Mouse (Mus musculus) lung, postnatal 0 days (tissue): ENCODE measurements around the gene Sncb. TPM values are rescaled to one million over a fixed set of nuclear protein-coding genes. Genes with fewer than 3 reads are reported as not detected.

ENCODE experiments used
- ATAC-seq: fragments of 200-750 bp; cut with Nextera tagmentation; 2 replicates; pipeline ENCODE4 v1.8.0; 2017; ENCODE audit warnings: moderate library complexity
- DNase-seq: peaks from one replicate; pipeline ENCODE4 v3.0.0-alpha.2; 2016; ENCODE audit warnings: low spot score
- H3K27ac ChIP-seq: fragments of 300-500 bp; sonication (generic); 2 replicates; pipeline ENCODE4 v1.5.1; 2014; ENCODE audit warnings: antibody characterized with exemption, mild to moderate bottlenecking, low read length, mixed read lengths
- H3K27me3 ChIP-seq: fragments of 300-500 bp; sonication (generic); replicated peaks from 2 replicates; pipeline ENCODE4 v1.6.1; 2014; ENCODE audit warnings: low read length, mixed read lengths; ENCODE audit not compliant: insufficient read depth
- H3K36me3 ChIP-seq: fragments of 300-500 bp; sonication (generic); 2 replicates; pipeline ENCODE4 v1.6.1; 2014; ENCODE audit warnings: low read length, mixed read lengths; ENCODE audit not compliant: insufficient read depth
- H3K4me1 ChIP-seq: fragments of 300-500 bp; sonication (generic); 2 replicates; pipeline ENCODE4 v1.6.1; 2014; ENCODE audit warnings: antibody characterized with exemption, low read depth, low read length, mixed read lengths; ENCODE audit not compliant: insufficient read depth
- H3K4me2 ChIP-seq: fragments of 300-500 bp; sonication (generic); replicated peaks from 2 replicates; pipeline ENCODE4 v1.6.1; 2014; ENCODE audit warnings: low read depth, mild to moderate bottlenecking, low read length, moderate library complexity, mixed read lengths
- H3K4me3 ChIP-seq: fragments of 300-500 bp; sonication (generic); 2 replicates; pipeline ENCODE4 v1.5.1; 2014; ENCODE audit warnings: low read depth, low read length
- H3K9ac ChIP-seq: fragments of 300-500 bp; sonication (generic); replicated peaks from 2 replicates; pipeline ENCODE4 v1.6.1; 2014; ENCODE audit warnings: low read depth, mild to moderate bottlenecking
- H3K9me3 ChIP-seq: fragments of 300-500 bp; sonication (generic); 2 replicates; pipeline ENCODE4 v1.6.1; 2016; ENCODE audit warnings: low read length, mixed read lengths
- CTCF ChIP-seq: IDR thresholded peaks from 2 replicates; pipeline ENCODE4 v1.5.1; 2016; ENCODE audit warnings: antibody characterized with exemption, mild to moderate bottlenecking
- EP300 ChIP-seq: IDR thresholded peaks from 2 replicates; pipeline ENCODE4 v1.6.1; 2016; ENCODE audit warnings: antibody characterized with exemption, mild to moderate bottlenecking, control low read depth
- WGBS: fragments of 180-500 bp; shearing (Covaris S2); extraction: QIAGEN DNeasy Blood & Tissue Kit; methylation state at CpG from one replicate; pipeline ENCODE4 v1.1.7; 2014; 5-methylcytosine and 5-hydroxymethylcytosine counted together
- polyA plus RNA-seq: library from polyadenylated mRNA; unstranded; fragments of >200 nt; fragmentation: Nextera tagmentation; extraction: Ambion mirVana; gene quantifications from 2 replicates; pipeline ENCODE4 v1.2.1, GENCODE M21; 2015

Gene Sncb
- polyA plus RNA-seq, 1 experiment from 2014 or later = not detected

DNA sequence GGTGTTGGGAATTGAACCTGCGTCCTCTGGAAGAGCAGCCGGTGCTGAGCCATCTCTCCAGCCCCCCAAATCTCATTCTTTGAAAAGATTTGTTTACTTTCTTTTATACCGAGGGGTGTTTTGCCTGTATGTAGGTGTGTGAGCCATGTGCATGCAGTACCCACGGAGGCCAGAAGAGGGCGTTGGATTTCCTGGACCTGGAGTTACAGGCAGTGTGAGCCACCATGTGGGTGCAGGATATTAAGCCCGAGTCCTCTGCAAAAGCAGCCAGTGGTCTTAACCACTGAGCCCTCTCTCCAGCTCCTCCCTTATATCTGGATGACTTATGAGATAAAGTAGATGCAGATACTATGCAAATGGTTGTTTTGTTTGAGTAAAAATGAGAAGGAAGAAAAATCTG is 36.6 kb upstream of the Sncb start:
- H3K36me3 ChIP-seq = no peaks in the 10 kb centered on the region
- H3K27me3 ChIP-seq = no peaks in the 10 kb centered on the region
- H3K4me3 ChIP-seq = no peak overlapping the region
- ATAC-seq = no peak
- DNase-seq = no peak
- no peaks in the 10 kb centered on the region for H3K9me3 ChIP-seq
- TF ChIP-seq CTCF (peak; percentile 41), EP300 (no peak)
- no peak overlapping the region for H3K4me2 ChIP-seq
- whole genome bisulfite sequencing = 79% methylated on average over 6 of the region's 6 CpGs
- H3K27ac ChIP-seq = no peak overlapping the region
- no peak overlapping the region for H3K9ac ChIP-seq
- no peaks in the 10 kb centered on the region for H3K4me1 ChIP-seq

DNA sequence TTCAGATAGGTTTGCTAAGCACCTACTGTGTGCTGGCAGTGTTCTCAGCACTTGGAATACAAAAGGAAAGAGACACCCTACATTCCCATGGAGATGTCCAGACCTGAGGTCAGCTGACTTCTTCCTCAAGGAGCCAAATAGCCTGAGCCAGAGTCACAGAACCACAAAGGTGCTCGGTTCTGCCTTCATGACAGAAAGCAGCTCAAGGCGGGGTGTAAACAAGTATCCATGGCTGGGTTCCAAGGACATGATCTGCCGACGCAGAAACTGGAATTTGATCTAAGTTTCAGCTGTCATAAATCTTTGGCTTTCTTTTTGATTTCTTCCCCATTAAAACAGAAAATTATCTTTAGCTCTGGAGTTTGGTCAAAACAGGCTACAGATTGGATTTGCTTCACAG is 33.8 kb upstream of the Sncb start:
- Histone ChIP-seq H3K9me3 (no peaks in the 10 kb centered on the region), H3K9ac (no peak overlapping the region), H3K27me3 (no peaks in the 10 kb centered on the region), H3K36me3 (no peaks in the 10 kb centered on the region), H3K4me1 (no peaks in the 10 kb centered on the region), H3K4me2 (no peak overlapping the region), H3K4me3 (no peak overlapping the region), H3K27ac (no peak overlapping the region)
- ATAC-seq = no peak
- WGBS = 34% methylated on average over 4 of the region's 4 CpGs
- no peak for DNase-seq
- TF ChIP-seq EP300 (no peak), CTCF (no peak)

DNA sequence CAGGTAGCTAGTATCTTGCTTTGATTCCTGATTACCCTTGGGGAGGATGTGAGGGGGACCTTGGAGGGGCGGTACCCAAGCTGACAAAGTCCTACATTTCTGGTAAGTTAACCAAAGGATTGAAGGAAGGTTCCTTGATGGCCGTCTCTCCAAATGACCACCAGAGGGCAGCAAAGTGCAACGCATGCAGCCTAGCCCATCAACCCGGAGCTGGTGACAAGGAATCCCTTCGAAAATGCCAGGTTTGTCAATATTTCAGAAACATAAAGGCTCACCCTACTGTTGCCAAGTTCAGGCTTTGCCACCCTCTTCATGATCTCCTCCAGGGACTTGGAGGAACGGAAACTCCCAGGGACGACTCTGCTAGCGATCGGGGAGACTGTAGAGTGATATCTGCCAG is 33.3 kb upstream of the Sncb start:
- H3K27ac ChIP-seq = no peak overlapping the region
- ATAC-seq (peak; percentile 48; the same call in 1 of the 2 replicates), DNase-seq (peak; percentile 73)
- TF ChIP-seq EP300 (no peak), CTCF (peak; percentile 97)
- H3K9me3 ChIP-seq = no peaks in the 10 kb centered on the region
- 15% methylated on average over 9 of the region's 9 CpGs for WGBS
- 0 out of 2 replicates have a peak overlapping the region, but pooled peaks have one; percentile 6 for H3K4me2 ChIP-seq
- no peak overlapping the region for H3K9ac ChIP-seq
- H3K27me3 ChIP-seq = no peaks in the 10 kb centered on the region
- H3K4me3 ChIP-seq = no peak overlapping the region
- no peaks in the 10 kb centered on the region for H3K36me3 ChIP-seq
- no peaks in the 10 kb centered on the region for H3K4me1 ChIP-seq

DNA sequence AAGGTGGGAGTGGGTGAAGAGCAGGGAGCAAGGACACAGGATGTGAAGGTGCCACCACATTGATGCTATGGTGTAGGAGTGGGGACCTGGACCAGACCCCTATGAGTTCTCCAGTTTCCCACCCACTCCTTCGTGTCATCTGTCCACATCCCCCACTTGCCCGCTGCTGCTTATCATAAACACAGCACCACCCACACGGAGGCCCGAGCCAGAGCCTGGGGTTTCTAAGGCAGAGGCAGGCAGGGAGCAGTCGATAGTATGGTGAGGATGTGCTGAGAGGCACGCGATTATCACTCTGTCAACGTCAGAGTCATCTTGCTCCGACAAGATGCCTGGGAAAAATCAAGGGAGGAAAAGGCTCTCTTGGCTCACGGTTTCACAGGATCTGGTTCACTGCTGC is 32.3 kb upstream of the Sncb start:
- H3K9ac ChIP-seq = no peak overlapping the region
- no peaks in the 10 kb centered on the region for H3K4me1 ChIP-seq
- H3K27me3 ChIP-seq = no peaks in the 10 kb centered on the region
- H3K9me3 ChIP-seq = no peaks in the 10 kb centered on the region
- 55% methylated on average over 10 of the region's 10 CpGs for WGBS
- no peak overlapping the region for H3K4me2 ChIP-seq
- DNase-seq (no peak), ATAC-seq (no peak)
- H3K4me3 ChIP-seq = no peak overlapping the region
- no peaks in the 10 kb centered on the region for H3K36me3 ChIP-seq
- H3K27ac ChIP-seq = no peak overlapping the region
- TF ChIP-seq EP300 (no peak), CTCF (no peak)

DNA sequence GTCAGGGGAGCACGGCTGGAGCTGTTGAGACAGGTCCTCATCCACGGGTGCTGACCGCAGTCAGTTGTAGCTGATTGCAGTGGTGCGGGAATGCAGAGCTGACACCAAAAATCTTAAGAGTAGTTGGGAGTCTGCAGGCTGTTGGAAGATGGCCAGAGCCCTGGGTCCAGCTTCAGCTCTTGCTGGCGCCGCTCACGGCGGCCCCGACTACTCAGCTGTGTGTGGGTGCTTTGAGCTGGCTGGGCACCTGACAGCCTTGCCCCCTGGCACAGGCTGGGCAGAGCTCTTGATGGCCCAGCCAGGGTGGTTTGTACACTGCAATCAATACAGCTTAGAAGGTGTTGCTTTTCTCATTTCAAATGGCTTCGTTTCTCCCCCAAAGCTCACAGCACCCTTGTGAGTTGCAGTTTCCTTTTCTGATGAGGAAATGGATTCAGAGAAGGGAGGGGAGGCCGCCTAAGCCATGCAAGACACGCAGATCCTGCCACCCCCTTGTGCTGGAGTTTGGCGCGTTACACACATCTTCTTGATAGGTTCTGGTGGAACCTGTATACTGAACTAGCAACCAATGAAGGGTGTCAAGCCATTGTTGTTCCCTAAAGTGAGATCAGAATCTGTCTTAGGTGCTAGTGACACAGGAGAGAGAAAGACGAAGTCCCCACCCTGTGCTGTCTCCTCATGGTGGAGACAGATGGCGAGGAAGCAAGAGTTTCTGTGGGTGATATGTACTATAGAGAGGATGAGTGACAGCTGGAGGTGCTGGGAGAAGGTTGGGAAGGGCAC is 31.7 kb upstream of the Sncb start:
- ATAC-seq (no peak), DNase-seq (no peak)
- WGBS = 68% methylated on average over 16 of the region's 16 CpGs
- Histone ChIP-seq H3K27me3 (no peaks in the 10 kb centered on the region), H3K9me3 (no peaks in the 10 kb centered on the region), H3K27ac (no peak overlapping the region), H3K4me1 (no peaks in the 10 kb centered on the region), H3K4me2 (no peak overlapping the region), H3K4me3 (no peak overlapping the region), H3K9ac (no peak overlapping the region), H3K36me3 (no peaks in the 10 kb centered on the region)
- TF ChIP-seq CTCF = no peak

DNA sequence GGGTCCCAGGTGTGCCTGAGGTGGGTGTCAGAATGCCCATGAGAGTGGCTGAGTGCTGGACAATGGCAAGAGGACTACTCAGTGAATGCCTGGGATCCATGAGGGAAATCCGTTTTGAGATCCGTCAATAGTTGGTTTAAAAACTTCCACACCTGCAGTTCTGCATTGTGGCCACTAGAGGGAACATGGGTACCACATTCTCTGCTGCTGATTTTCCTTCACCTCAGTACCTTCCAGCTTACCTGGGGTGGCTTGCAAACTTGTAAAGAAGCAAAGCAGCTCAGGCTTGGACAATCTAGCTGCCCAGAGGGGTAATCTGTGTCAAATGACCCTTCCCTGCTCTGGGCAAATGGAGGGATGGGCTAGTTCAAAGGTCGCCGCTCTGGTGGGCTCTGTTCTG is 31.0 kb upstream of the Sncb start:
- H3K4me1 ChIP-seq = no peaks in the 10 kb centered on the region
- ATAC-seq (no peak), DNase-seq (peak; percentile 47)
- no peaks in the 10 kb centered on the region for H3K9me3 ChIP-seq
- H3K4me3 ChIP-seq = no peak overlapping the region
- no peaks in the 10 kb centered on the region for H3K36me3 ChIP-seq
- 35% methylated on average over 4 of the region's 4 CpGs for WGBS
- no peak overlapping the region for H3K27ac ChIP-seq
- no peak overlapping the region for H3K9ac ChIP-seq
- H3K4me2 ChIP-seq = no peak overlapping the region
- peak; percentile 95 for TF ChIP-seq CTCF
- no peak for TF ChIP-seq EP300
- H3K27me3 ChIP-seq = no peaks in the 10 kb centered on the region
